Mouse (Mus musculus): ENCODE measurements at regions not wholly inside any gene's neighbourhood (a gene's known extent, or its start where the extent isn't known, plus 50 kb on each side); places are given as distances from the start of the nearest gene placed in this dataset.
A peak's percentile ranks its signal among the peaks of the same experiment; 100 is the strongest.

- H3K9me3 ChIP-seq: no peaks in the 10 kb centered on the region
- 46% methylated on average over 2 of the region's 2 CpGs for WGBS
- no peaks in the 10 kb centered on the region for H3K27me3 ChIP-seq (replicated peaks)
Observed at GRCm38 (mm10) chr16:49335916-49336315, 278.6 kb downstream of the Myh15 start.

GRCm38 (mm10) chr16:49337948-49338347, 280.7 kb downstream of the Myh15 start:
- Histone ChIP-seq H3K9me3 (no peaks in the 10 kb centered on the region), H3K9ac (no peak overlapping the region), H3K4me2 (replicated peaks) (no peak overlapping the region), H3K36me3 (no peaks in the 10 kb centered on the region), H3K27ac (no peak overlapping the region), H3K27me3 (replicated peaks) (no peaks in the 10 kb centered on the region), H3K4me1 (no peaks in the 10 kb centered on the region), H3K4me3 (no peak overlapping the region)
- 96% methylated on average over 1 of the region's 1 CpGs for WGBS
- no peak for ATAC-seq (ENCODE audit: low FRiP score, low read depth)

More at GRCm38 (mm10) chr16:49335916-49336315, 278.6 kb downstream of the Myh15 start:
- Histone ChIP-seq H3K4me1 (no peaks in the 10 kb centered on the region), H3K27ac (no peak overlapping the region), H3K36me3 (no peaks in the 10 kb centered on the region), H3K9ac (no peak overlapping the region), H3K4me3 (no peak overlapping the region), H3K4me2 (replicated peaks) (no peak overlapping the region)
- no peak for ATAC-seq (ENCODE audit: low FRiP score, low read depth)

DNA sequence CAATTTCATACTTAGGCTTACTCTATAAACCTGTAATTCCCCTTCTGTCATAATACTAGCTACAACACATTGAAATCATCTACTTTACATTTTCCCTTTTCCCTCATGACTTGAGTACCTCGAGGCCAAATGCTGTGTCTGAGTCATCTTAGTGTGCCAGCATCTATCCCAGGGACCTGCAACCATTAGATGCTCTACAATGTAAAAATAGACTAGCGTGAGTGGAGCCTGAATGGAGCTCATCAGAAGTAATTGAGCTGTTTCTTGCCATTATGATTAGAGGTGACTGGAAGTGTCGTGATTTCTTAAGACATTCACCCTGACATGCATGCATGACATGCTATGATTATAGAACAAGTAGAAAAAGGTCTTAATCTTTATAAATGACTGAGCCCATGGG, 301.1 kb downstream of the Myh15 start:
- no peak overlapping the region for H3K9ac ChIP-seq
- 88% methylated on average over 3 of the region's 3 CpGs for WGBS
- no peak for ATAC-seq (ENCODE audit: low FRiP score, low read depth)
- H3K4me3 ChIP-seq: no peak overlapping the region
- no peak overlapping the region for H3K27ac ChIP-seq
- no peaks in the 10 kb centered on the region for H3K4me1 ChIP-seq
- no peaks in the 10 kb centered on the region for H3K27me3 ChIP-seq (replicated peaks)
- H3K9me3 ChIP-seq: no peaks in the 10 kb centered on the region
- no peak overlapping the region for H3K4me2 ChIP-seq (replicated peaks)
- no peaks in the 10 kb centered on the region for H3K36me3 ChIP-seq

GRCm38 (mm10) chr16:49361731-49362130, 304.4 kb downstream of the Myh15 start:
- no peaks in the 10 kb centered on the region for H3K36me3 ChIP-seq
- H3K27ac ChIP-seq: no peak overlapping the region
- no peaks in the 10 kb centered on the region for H3K27me3 ChIP-seq (replicated peaks)
- H3K9ac ChIP-seq: no peak overlapping the region
- 85% methylated on average over 1 of the region's 1 CpGs for WGBS
- no peak overlapping the region for H3K4me2 ChIP-seq (replicated peaks)
- H3K4me1 ChIP-seq: no peaks in the 10 kb centered on the region
- ATAC-seq (ENCODE audit: low FRiP score, low read depth): no peak
- H3K4me3 ChIP-seq: no peak overlapping the region
- no peaks in the 10 kb centered on the region for H3K9me3 ChIP-seq

GRCm38 (mm10) chr16:49369450-49369849, 312.2 kb downstream of the Myh15 start:
- Histone ChIP-seq H3K9me3 (no peaks in the 10 kb centered on the region), H3K4me3 (no peak overlapping the region), H3K9ac (no peak overlapping the region), H3K27me3 (replicated peaks) (no peaks in the 10 kb centered on the region), H3K4me1 (no peaks in the 10 kb centered on the region), H3K4me2 (replicated peaks) (no peak overlapping the region), H3K36me3 (no peaks in the 10 kb centered on the region), H3K27ac (no peak overlapping the region)
- 93% methylated on average over 9 of the region's 9 CpGs for WGBS
- ATAC-seq (ENCODE audit: low FRiP score, low read depth): no peak

- H3K9me3 ChIP-seq: no peaks in the 10 kb centered on the region
- H3K4me1 ChIP-seq: no peaks in the 10 kb centered on the region
- H3K27me3 ChIP-seq (replicated peaks): no peaks in the 10 kb centered on the region
- H3K36me3 ChIP-seq: no peaks in the 10 kb centered on the region
- 74% methylated on average over 4 of the region's 4 CpGs for WGBS
- no peak overlapping the region for H3K9ac ChIP-seq
- no peak overlapping the region for H3K4me3 ChIP-seq
- no peak overlapping the region for H3K27ac ChIP-seq
- no peak overlapping the region for H3K4me2 ChIP-seq (replicated peaks)
- ATAC-seq (ENCODE audit: low FRiP score, low read depth): no peak
Observed at GRCm38 (mm10) chr16:49375108-49375507, 317.8 kb downstream of the Myh15 start.

DNA sequence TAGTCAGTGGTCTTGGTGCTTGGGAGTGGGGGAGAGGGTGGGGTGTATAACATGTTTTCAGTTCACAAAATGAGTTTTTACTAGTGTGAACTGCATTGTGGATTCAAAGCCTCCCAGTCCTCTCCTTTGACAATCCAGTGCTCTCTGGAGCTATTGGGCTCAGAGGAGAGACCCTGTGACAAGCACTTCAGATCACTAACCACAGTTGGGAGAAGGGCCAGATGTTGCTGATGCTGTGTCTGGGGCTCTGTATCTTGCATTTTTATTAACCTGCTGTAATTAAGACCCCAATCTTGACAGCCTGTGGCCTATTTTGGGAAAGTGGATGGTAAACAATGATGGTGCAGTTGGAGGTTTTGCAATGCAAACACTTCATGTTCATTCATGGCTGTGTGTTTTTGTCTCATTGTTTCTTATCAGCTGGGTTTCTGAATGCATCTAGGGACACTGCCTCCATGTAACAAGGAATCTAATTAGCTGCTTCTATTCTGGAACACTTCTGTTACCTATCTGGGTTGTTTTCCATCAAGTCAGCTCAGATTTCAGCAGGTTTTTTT, 320.0 kb upstream of the Ift57 start:
- no peaks in the 10 kb centered on the region for H3K27me3 ChIP-seq (replicated peaks)
- no peaks in the 10 kb centered on the region for H3K36me3 ChIP-seq
- H3K9ac ChIP-seq: no peak overlapping the region
- no peak overlapping the region for H3K4me2 ChIP-seq (replicated peaks)
- no peak for ATAC-seq (ENCODE audit: low FRiP score, low read depth)
- H3K4me1 ChIP-seq: no peaks in the 10 kb centered on the region
- H3K27ac ChIP-seq: no peak overlapping the region
- H3K4me3 ChIP-seq: no peak overlapping the region
- no peaks in the 10 kb centered on the region for H3K9me3 ChIP-seq

DNA sequence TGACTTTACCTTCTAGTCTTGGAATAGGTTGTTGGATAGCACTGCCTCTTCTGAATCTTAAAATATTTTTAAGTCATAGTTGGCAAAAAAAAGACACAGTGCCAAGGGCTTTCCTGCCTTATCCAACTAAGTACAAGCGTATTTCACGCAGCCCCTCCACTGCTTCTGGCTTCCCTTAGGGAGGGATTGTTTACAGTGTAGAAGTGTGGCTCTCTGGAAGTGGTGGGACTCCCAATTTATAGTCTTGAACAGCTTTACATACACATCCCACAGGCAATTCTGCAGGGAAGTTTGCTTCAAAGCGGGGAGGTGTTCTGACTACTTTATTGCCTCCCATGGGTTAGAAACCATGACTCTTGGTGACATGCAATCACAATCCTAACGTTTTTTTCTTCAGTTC, 310.9 kb upstream of the Ift57 start:
- no peak overlapping the region for H3K4me2 ChIP-seq (replicated peaks)
- H3K9ac ChIP-seq: no peak overlapping the region
- no peak overlapping the region for H3K27ac ChIP-seq
- no peaks in the 10 kb centered on the region for H3K36me3 ChIP-seq
- no peaks in the 10 kb centered on the region for H3K27me3 ChIP-seq (replicated peaks)
- no peaks in the 10 kb centered on the region for H3K9me3 ChIP-seq
- no peak for ATAC-seq (ENCODE audit: low FRiP score, low read depth)
- 58% methylated on average over 4 of the region's 4 CpGs for WGBS
- no peak overlapping the region for H3K4me3 ChIP-seq
- no peaks in the 10 kb centered on the region for H3K4me1 ChIP-seq

DNA sequence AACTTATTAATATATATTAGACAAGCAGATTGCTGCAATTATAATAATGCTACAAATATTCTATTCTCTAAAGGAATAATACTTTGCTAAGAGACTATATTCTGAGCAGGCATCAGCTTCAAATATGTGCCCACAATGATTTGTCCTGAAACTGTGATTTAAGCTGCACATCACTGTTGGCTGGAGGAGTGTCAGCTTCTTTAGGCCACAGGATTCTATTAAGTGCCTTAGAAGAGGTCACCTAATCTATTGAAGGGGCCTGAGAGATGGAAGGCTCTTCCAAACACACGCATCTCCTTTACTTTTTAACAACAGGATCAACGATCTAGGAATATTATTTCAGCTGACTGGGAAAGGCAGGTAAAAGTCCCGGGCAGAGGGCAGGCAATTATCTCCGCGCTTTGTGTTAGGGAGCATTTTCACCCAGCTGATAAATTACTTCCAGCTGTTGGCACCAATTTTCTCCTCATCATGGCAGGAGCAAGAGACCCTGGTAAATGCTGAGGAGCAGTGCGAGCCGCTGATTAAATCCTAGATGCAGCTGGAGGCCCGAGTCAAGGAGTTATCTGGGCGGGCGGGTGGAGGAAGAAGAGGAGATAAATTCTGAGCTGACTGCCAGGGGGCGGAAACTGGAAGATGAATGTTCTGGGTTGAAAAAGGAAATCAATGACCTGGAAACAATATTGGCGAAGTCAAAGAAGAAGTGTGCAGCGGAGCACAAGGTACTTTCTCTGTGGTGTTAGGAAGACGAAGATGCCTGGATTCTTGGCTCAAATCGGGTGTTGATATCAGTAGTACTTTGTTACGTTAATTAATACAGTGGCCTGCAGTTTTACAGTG, 290.9 kb upstream of the Ift57 start:
- peaks cover 9% of the 10 kb centered on the region; the same call in 1 of the 2 replicates for H3K4me1 ChIP-seq
- 10% methylated on average over 16 of the region's 16 CpGs for WGBS
- no peaks in the 10 kb centered on the region for H3K27me3 ChIP-seq (replicated peaks)
- peak overlapping the region; percentile 38 for H3K4me2 ChIP-seq (replicated peaks)
- H3K9me3 ChIP-seq: no peaks in the 10 kb centered on the region
- ATAC-seq (ENCODE audit: low FRiP score, low read depth): peak; percentile 92
- no peak overlapping the region for H3K4me3 ChIP-seq
- no peaks in the 10 kb centered on the region for H3K36me3 ChIP-seq
- no peak overlapping the region for H3K9ac ChIP-seq
- no peak overlapping the region for H3K27ac ChIP-seq

DNA sequence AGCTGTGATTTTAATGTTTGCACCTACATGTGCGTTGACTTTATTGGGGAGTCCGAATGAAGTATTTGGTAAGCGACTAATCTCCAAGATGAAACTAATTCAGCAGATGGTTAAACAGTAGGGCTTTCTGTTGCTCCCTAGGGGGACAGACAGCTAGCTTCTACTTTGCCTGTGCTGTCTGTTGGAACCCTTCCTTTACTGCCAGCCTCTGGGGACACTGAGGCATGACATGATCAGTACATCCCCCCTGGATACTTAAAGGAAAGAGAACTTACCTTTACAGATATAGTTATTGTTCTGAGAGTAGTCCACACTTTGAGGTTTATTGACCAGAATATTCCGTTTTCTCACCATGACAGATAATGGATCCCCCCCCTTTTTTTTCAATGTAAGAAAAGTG, 289.8 kb upstream of the Ift57 start:
- H3K4me1 ChIP-seq: peaks cover 9% of the 10 kb centered on the region; the same call in 1 of the 2 replicates
- no peak overlapping the region for H3K4me3 ChIP-seq
- H3K4me2 ChIP-seq (replicated peaks): no peak overlapping the region
- H3K27me3 ChIP-seq (replicated peaks): no peaks in the 10 kb centered on the region
- WGBS: 83% methylated on average over 4 of the region's 4 CpGs
- ATAC-seq (ENCODE audit: low FRiP score, low read depth): no peak
- H3K27ac ChIP-seq: no peak overlapping the region
- H3K9me3 ChIP-seq: no peaks in the 10 kb centered on the region
- no peak overlapping the region for H3K9ac ChIP-seq
- no peaks in the 10 kb centered on the region for H3K36me3 ChIP-seq

DNA sequence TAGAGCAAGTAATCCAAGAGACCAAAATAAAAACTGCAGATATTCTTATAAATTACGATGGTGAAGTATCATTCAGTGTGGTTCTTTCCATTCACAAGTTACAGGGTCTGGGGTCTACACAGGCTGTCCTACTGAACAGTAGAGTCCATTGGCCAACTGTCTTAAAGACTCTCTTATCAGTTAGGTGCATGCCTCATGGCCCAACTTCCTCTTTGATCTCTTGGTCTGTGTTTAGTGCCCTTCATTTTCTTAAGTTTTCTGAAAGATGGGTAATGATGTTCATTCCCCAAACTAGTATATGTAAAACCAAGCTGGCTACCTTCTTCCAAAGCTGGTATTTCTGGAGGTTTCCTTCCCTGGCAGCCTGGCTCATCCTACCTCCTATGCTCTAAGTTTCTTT, 268.7 kb upstream of the Ift57 start:
- Histone ChIP-seq H3K4me1 (no peaks in the 10 kb centered on the region), H3K27me3 (replicated peaks) (no peaks in the 10 kb centered on the region), H3K9me3 (no peaks in the 10 kb centered on the region), H3K4me3 (no peak overlapping the region), H3K4me2 (replicated peaks) (no peak overlapping the region), H3K9ac (no peak overlapping the region), H3K27ac (no peak overlapping the region), H3K36me3 (no peaks in the 10 kb centered on the region)
- ATAC-seq (ENCODE audit: low FRiP score, low read depth): no peak
- 89% methylated on average over 1 of the region's 1 CpGs for WGBS

- Histone ChIP-seq H3K36me3 (no peaks in the 10 kb centered on the region), H3K27ac (no peak overlapping the region), H3K27me3 (replicated peaks) (no peaks in the 10 kb centered on the region), H3K4me3 (no peak overlapping the region), H3K9me3 (no peaks in the 10 kb centered on the region), H3K4me2 (replicated peaks) (no peak overlapping the region), H3K4me1 (no peaks in the 10 kb centered on the region), H3K9ac (no peak overlapping the region)
- WGBS: 84% methylated on average over 2 of the region's 2 CpGs
- ATAC-seq (ENCODE audit: low FRiP score, low read depth): no peak
Observed at GRCm38 (mm10) chr16:49431902-49432301, 267.1 kb upstream of the Ift57 start.

DNA sequence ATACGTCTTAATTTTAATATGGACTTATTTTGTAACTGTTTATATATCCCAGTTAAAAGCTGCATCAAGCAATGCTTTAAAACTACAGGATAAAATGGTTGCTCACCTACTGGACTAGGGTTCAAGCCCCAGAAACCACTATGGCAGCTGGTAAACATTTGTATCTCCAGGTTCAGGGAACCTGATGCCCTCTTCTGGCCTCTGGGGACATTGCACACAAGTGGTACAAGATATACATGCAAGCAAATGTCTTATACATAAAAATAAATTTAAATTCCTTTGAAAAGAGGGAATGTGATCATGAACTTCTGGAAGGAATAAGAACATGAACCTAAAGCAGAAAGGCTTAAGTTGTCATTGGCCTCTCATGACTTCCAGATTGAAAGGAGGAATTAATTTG, 257.8 kb upstream of the Ift57 start:
- no peak overlapping the region for H3K4me3 ChIP-seq
- no peaks in the 10 kb centered on the region for H3K27me3 ChIP-seq (replicated peaks)
- 64% methylated on average over 1 of the region's 1 CpGs for WGBS
- H3K27ac ChIP-seq: no peak overlapping the region
- H3K36me3 ChIP-seq: no peaks in the 10 kb centered on the region
- ATAC-seq (ENCODE audit: low FRiP score, low read depth): no peak
- H3K9me3 ChIP-seq: no peaks in the 10 kb centered on the region
- no peak overlapping the region for H3K9ac ChIP-seq
- no peak overlapping the region for H3K4me2 ChIP-seq (replicated peaks)
- no peaks in the 10 kb centered on the region for H3K4me1 ChIP-seq
